Comparison of ENCODE assay signal across 16 mouse cellular contexts in the genomic region with DNA sequence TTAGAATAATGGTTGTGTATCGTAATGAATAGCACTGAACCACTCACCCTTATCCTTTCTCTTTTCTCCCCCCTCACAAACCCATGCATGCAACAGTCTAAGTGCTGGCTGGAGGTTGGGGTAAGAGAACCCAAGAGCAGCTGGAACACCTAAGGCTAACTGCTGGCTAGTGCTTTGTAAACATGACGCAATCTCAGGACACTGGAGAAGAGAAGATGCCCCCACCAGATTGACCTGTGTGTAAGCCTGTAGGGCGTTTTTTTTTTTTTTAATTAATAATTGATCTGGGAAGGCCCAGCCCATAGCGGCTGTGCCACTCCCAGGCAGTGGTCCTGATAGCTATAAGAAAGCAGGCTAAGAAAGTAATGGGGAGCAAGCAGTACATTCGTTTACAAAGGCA.
"Had no signal": no experiment of that assay in that cellular context is flagged by ENCODE, and none has a peak within 500 bp of the region (broad histone marks: within the 10 kb centered on the region; RNA-seq: fewer than 3 reads in every experiment).

No protein-coding gene starts in this region.

- H3K4me1 ChIP-seq: neural tube, embryonic 13.5 days; neural tube, embryonic 15.5 days; stomach, embryonic 15.5 days had no signal

- DNase-seq: retina, postnatal 1 day; right cerebral cortex, adult 18-20 months; right cerebral cortex, postnatal 14 days; right cerebral cortex, postnatal 25 days; right cerebral cortex, postnatal 4 days; spleen, adult 18-20 months; thymus, adult 18-20 months; thymus, adult 2 months; thymus, postnatal 14 days; thymus, postnatal 25 days; thymus, postnatal 36 days; thymus, postnatal 4 days had no signal

- H3K9ac ChIP-seq: neural tube, embryonic 13.5 days; neural tube, embryonic 15.5 days; stomach, embryonic 15.5 days had no signal

- H3K27me3 ChIP-seq: neural tube, embryonic 13.5 days; neural tube, embryonic 15.5 days; stomach, embryonic 15.5 days had no signal

- H3K9me3 ChIP-seq: neural tube, embryonic 13.5 days; neural tube, embryonic 15.5 days; stomach, embryonic 15.5 days had no signal

- H3K4me3 ChIP-seq: neural tube, embryonic 13.5 days; neural tube, embryonic 15.5 days; stomach, embryonic 15.5 days had no signal

- H3K27ac ChIP-seq: neural tube, embryonic 13.5 days; neural tube, embryonic 15.5 days; stomach, embryonic 15.5 days; stomach, postnatal 0 days had no signal

- H3K4me2 ChIP-seq: neural tube, embryonic 13.5 days; neural tube, embryonic 15.5 days; stomach, embryonic 15.5 days had no signal

- H3K36me3 ChIP-seq: neural tube, embryonic 13.5 days; neural tube, embryonic 15.5 days; stomach, embryonic 15.5 days had no signal
